Mouse (Mus musculus) heart, adult 2 months (tissue): ENCODE measurements around the gene Hcn2.

Source experiments
- CTCF ChIP-seq: fragments of 200-600 bp; IDR thresholded peaks from 2 replicates; pipeline ENCODE4 v1.8.1; 2022; ENCODE audit warnings: antibody characterized with exemption, mild to moderate bottlenecking, moderate library complexity
- EP300 ChIP-seq: fragments of 200-500 bp; IDR thresholded peaks from 2 replicates; pipeline ENCODE4 v1.6.1; 2011; ENCODE audit warnings: low read depth, low read length, control low read depth; ENCODE audit not compliant: insufficient read depth
- POLR2A ChIP-seq: fragments of 200-500 bp; IDR thresholded peaks from 2 replicates; pipeline ENCODE4 v1.6.1; 2011; ENCODE audit warnings: mild to moderate bottlenecking, low read depth, low read length, control low read depth; ENCODE audit not compliant: insufficient read depth

GRCm38 (mm10) chr10:79696129-79696651 lies 20.2 kb upstream of the Hcn2 start:
- TF ChIP-seq CTCF (no peak), EP300 (no peak), POLR2A (no peak)
